Mouse (Mus musculus) neural tube, embryonic 14.5 days (tissue): ENCODE measurements around the gene Cdk2ap2. TPM values are rescaled to one million over a fixed set of nuclear protein-coding genes. Genes with fewer than 3 reads are reported as not detected.

ENCODE experiments used
- ATAC-seq: fragments of 200-750 bp; cut with Nextera tagmentation; 2 replicates; pipeline ENCODE4 v1.8.0; 2017; ENCODE audit warnings: low read depth, mild to moderate bottlenecking, moderate TSS enrichment, moderate library complexity
- H3K27ac ChIP-seq: fragments of 300-500 bp; sonication (generic); 2 replicates; pipeline ENCODE4 v1.5.1; 2014; ENCODE audit warnings: low read depth, mild to moderate bottlenecking, control low read depth, low read length, moderate library complexity, mixed read lengths
- H3K27me3 ChIP-seq: fragments of 300-500 bp; sonication (generic); 2 replicates; pipeline ENCODE4 v1.6.1; 2014; ENCODE audit warnings: low read length; ENCODE audit not compliant: control insufficient read depth, insufficient read depth
- H3K36me3 ChIP-seq: fragments of 300-500 bp; sonication (generic); 2 replicates; pipeline ENCODE4 v1.6.1; 2014; ENCODE audit warnings: low read length, mixed read lengths; ENCODE audit not compliant: control insufficient read depth, insufficient read depth
- H3K4me1 ChIP-seq: fragments of 300-500 bp; sonication (generic); 2 replicates; pipeline ENCODE4 v1.6.1; 2014; ENCODE audit warnings: low read length; ENCODE audit not compliant: control insufficient read depth, insufficient read depth
- H3K4me2 ChIP-seq: fragments of 300-500 bp; sonication (generic); 2 replicates; pipeline ENCODE4 v1.6.1; 2014; ENCODE audit warnings: mild to moderate bottlenecking, low read depth, low read length, control low read depth
- H3K4me3 ChIP-seq: fragments of 300-500 bp; sonication (generic); 2 replicates; pipeline ENCODE4 v1.5.1; 2014; ENCODE audit warnings: low read depth, low read length, control low read depth, mixed read lengths
- H3K9ac ChIP-seq: fragments of 300-500 bp; sonication (generic); replicated peaks from 2 replicates; pipeline ENCODE4 v1.6.1; 2014; ENCODE audit warnings: low read depth, mild to moderate bottlenecking, control low read depth, low read length, mixed read lengths
- H3K9me3 ChIP-seq: fragments of 300-500 bp; sonication (generic); 2 replicates; pipeline ENCODE4 v1.6.1; 2016; ENCODE audit warnings: low read length; ENCODE audit not compliant: control insufficient read depth
- WGBS: fragments of 180-500 bp; shearing (Covaris S2); extraction: QIAGEN DNeasy Blood & Tissue Kit; methylation state at CpG from one replicate; pipeline ENCODE4 v1.1.7; 2014; 5-methylcytosine and 5-hydroxymethylcytosine counted together
- polyA plus RNA-seq: library from polyadenylated mRNA; unstranded; fragments of >200 nt; fragmentation: Nextera tagmentation; extraction: Ambion mirVana; gene quantifications from 2 replicates; pipeline ENCODE4 v1.2.1, GENCODE M21; 2014

Cdk2ap2 gene
- polyA plus RNA-seq, 1 experiment from 2014 or later = 81.1 TPM

DNA sequence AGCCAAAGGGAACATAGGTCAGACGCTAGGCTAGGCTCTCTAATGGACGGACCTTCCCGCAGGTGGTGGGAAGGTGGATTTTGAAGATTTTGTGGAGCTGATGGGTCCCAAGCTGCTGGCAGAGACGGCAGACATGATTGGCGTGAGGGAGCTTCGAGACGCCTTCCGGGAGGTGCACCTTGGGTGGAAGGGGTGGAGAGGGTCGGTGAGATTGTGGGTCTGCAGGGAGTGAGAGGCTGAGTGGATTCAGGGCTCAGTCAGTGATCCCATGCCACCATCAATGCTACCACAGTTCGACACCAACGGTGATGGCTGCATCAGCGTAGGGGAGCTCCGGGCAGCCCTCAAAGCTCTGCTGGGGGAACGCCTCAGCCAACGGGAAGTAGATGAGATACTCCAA is 10.8 kb upstream of the Cdk2ap2 start:
- Histone ChIP-seq H3K27ac (no peak overlapping the region), H3K4me2 (no peak overlapping the region), H3K27me3 (no peaks in the 10 kb centered on the region), H3K9ac (no peak overlapping the region), H3K36me3 (no peaks in the 10 kb centered on the region), H3K9me3 (no peaks in the 10 kb centered on the region), H3K4me1 (no peaks in the 10 kb centered on the region), H3K4me3 (no peak overlapping the region)
- WGBS = 93% methylated on average over 15 of the region's 15 CpGs
- ATAC-seq = no peak

DNA sequence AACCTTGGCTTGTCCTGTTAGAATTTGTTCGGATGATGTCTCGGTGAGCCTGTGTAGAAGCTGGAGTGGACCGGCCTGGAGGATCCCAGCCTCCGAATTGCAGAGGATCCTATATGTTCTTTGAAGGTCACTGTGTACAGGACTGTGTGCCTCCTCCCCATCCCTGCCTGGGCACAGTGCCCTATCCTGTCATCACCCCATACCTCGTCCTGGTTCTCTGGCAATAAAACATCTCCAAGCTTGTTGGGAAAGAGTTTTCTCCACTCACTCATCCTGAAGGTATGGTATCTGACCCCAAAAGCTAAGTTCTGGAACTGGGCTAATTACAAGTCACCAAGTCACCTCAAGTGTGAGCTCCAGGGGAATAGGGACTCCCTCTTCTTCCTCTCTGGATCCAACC is 9.9 kb upstream of the Cdk2ap2 start:
- H3K4me3 ChIP-seq = no peak overlapping the region
- no peak overlapping the region for H3K9ac ChIP-seq
- H3K36me3 ChIP-seq = no peaks in the 10 kb centered on the region
- no peaks in the 10 kb centered on the region for H3K9me3 ChIP-seq
- WGBS = 94% methylated on average over 5 of the region's 5 CpGs
- H3K27me3 ChIP-seq = no peaks in the 10 kb centered on the region
- H3K4me1 ChIP-seq = no peaks in the 10 kb centered on the region
- no peak overlapping the region for H3K4me2 ChIP-seq
- H3K27ac ChIP-seq = no peak overlapping the region
- no peak for ATAC-seq

DNA sequence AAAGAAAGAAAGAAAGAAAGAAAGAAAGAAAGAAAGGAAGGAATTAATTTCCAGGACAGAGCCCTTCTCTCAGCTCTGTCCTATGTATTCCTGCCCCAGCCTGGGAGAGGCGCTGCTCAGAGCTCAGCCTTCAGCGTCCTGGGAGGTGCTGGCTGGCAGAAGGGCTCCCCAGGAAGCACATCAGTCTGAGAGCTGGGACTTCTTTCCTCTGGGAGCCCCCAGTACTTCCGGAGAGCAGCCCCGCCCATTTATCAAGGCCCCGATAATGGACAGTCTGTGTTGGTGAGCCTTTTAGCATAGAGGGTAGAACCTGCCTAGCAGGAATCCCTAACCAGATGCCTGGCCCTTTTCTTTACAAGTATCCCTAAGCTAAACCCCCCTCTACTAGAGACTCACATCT is 8.8 kb upstream of the Cdk2ap2 start:
- no peak overlapping the region for H3K4me2 ChIP-seq
- 55% methylated on average over 5 of the region's 5 CpGs for WGBS

DNA sequence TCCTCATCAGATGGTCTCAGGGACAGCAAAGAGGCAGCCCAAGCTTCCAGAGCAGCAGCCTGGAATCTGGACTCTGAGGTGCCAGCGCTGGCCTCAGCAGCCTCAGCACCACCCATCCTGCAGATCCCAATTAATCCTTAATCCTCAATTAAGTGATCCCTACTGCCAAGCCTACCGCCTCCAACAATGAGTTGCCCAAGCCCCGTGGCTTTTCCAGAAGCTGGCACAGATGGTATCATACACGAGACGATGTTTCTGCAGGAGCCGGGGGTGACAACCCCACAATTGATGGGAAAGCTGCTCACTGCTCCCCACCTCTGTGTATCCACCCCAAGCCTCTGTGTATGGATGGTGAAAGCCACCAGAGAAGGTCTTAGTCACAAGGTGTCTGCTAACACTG is 7.9 kb upstream of the Cdk2ap2 start:
- no peaks in the 10 kb centered on the region for H3K27me3 ChIP-seq
- no peaks in the 10 kb centered on the region for H3K36me3 ChIP-seq
- 80% methylated on average over 6 of the region's 6 CpGs for WGBS
- no peak overlapping the region for H3K9ac ChIP-seq
- no peak overlapping the region for H3K4me2 ChIP-seq
- H3K4me1 ChIP-seq = no peaks in the 10 kb centered on the region
- no peak overlapping the region for H3K27ac ChIP-seq
- H3K4me3 ChIP-seq = no peak overlapping the region
- no peaks in the 10 kb centered on the region for H3K9me3 ChIP-seq
- ATAC-seq = no peak

More for the DNA sequence above, 8.8 kb upstream of the Cdk2ap2 start:
- Histone ChIP-seq H3K27ac (no peak overlapping the region), H3K9ac (no peak overlapping the region), H3K27me3 (no peaks in the 10 kb centered on the region), H3K36me3 (no peaks in the 10 kb centered on the region), H3K4me3 (no peak overlapping the region), H3K4me1 (no peaks in the 10 kb centered on the region), H3K9me3 (no peaks in the 10 kb centered on the region)
- no peak for ATAC-seq

DNA sequence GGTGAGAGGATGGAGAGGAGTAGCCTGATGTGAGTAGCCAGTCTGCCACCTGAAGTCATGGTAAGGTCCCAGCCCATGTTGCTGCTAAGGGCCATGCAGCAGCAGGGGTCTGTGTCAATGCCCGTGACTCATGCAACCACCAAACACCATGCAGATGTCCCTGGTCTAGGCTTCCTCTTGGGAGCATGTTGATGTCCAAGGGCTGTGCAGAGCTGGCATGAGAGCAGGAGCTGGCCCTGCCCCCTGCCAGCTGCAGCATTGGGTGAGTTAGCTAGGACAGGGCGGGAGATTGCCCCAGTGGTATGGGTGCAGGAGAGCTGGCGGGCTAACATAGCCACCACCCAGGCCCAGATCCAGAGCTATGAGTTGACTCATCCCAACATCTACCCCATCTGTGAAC is 6.5 kb upstream of the Cdk2ap2 start:
- Histone ChIP-seq H3K27me3 (no peaks in the 10 kb centered on the region), H3K4me2 (no peak overlapping the region), H3K4me1 (no peaks in the 10 kb centered on the region), H3K27ac (no peak overlapping the region), H3K9ac (no peak overlapping the region), H3K36me3 (no peaks in the 10 kb centered on the region), H3K9me3 (no peaks in the 10 kb centered on the region), H3K4me3 (no peak overlapping the region)
- 86% methylated on average over 3 of the region's 3 CpGs for WGBS
- ATAC-seq = no peak

- Histone ChIP-seq H3K9ac (no peak overlapping the region), H3K9me3 (no peaks in the 10 kb centered on the region), H3K4me1 (peaks cover 4% of the 10 kb centered on the region; the same call in 1 of the 2 replicates), H3K4me2 (no peak overlapping the region), H3K27me3 (no peaks in the 10 kb centered on the region), H3K36me3 (no peaks in the 10 kb centered on the region), H3K27ac (no peak overlapping the region), H3K4me3 (no peak overlapping the region)
- 59% methylated on average over 2 of the region's 2 CpGs for WGBS
- ATAC-seq = no peak
Measured at GRCm38 (mm10) chr19:4091383-4091782, 5.6 kb upstream of the Cdk2ap2 start.

DNA sequence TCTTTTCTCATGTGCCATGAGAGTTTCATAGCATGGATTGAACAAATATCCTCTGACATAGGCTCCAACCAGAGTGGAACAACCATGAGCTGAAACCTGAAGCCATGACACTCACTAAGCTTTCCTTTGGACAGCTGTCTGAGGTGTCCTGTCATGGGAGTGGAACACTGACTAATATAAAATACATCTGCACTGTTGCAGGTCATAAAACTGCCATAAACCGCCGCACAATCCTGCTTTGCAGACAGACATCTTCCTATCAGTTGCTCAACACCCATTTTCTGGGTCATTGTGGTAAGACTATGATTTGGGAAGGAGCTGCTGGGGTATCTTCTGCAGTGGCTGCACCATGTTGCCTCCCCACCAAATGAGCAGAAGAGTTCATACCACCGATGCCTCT is 4.2 kb upstream of the Cdk2ap2 start:
- 86% methylated on average over 3 of the region's 3 CpGs for WGBS
- Histone ChIP-seq H3K9ac (no peak overlapping the region), H3K4me2 (no peak overlapping the region), H3K27me3 (no peaks in the 10 kb centered on the region), H3K36me3 (no peaks in the 10 kb centered on the region), H3K4me1 (peaks cover 10% of the 10 kb centered on the region; the same call in 1 of the 2 replicates), H3K27ac (no peak overlapping the region), H3K9me3 (no peaks in the 10 kb centered on the region), H3K4me3 (no peak overlapping the region)
- ATAC-seq = no peak

GRCm38 (mm10) chr19:4093772-4094171 is 3.2 kb upstream of the Cdk2ap2 start:
- peaks cover 14% of the 10 kb centered on the region; the same call in 1 of the 2 replicates for H3K4me1 ChIP-seq
- no peak overlapping the region for H3K4me2 ChIP-seq
- H3K9me3 ChIP-seq = no peaks in the 10 kb centered on the region
- no peak overlapping the region for H3K4me3 ChIP-seq
- no peaks in the 10 kb centered on the region for H3K36me3 ChIP-seq
- H3K27me3 ChIP-seq = no peaks in the 10 kb centered on the region
- no peak overlapping the region for H3K27ac ChIP-seq
- 77% methylated on average over 7 of the region's 7 CpGs for WGBS
- ATAC-seq = no peak
- H3K9ac ChIP-seq = no peak overlapping the region

DNA sequence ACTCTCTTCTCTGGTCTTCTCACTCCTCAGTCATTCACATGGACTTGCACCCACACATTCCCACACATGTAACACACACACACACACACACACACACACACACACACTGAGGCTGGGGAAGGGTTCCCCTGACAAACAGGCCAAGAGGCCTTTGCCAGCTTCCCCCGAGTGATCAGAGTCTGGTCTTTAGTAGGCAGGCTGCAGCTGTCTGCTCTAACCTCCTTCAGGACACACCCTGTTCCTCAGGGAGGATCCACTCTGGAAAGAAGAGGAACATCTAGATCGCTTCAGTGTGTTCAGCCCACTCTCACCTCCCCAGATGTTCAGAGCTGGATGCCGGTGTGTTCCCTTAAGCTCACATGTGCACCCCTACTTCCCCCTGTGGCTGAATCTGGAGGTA is 2.6 kb upstream of the Cdk2ap2 start:
- H3K27ac ChIP-seq = no peak overlapping the region
- no peaks in the 10 kb centered on the region for H3K27me3 ChIP-seq
- H3K9ac ChIP-seq = no peak overlapping the region
- no peaks in the 10 kb centered on the region for H3K36me3 ChIP-seq
- peaks cover 20% of the 10 kb centered on the region; the same call in 1 of the 2 replicates for H3K4me1 ChIP-seq
- H3K9me3 ChIP-seq = no peaks in the 10 kb centered on the region
- WGBS = 80% methylated on average over 3 of the region's 3 CpGs
- no peak overlapping the region for H3K4me3 ChIP-seq
- no peak overlapping the region for H3K4me2 ChIP-seq
- no peak for ATAC-seq
